Comparison of ENCODE assay signal across 9 mouse cellular contexts in the genomic region with DNA sequence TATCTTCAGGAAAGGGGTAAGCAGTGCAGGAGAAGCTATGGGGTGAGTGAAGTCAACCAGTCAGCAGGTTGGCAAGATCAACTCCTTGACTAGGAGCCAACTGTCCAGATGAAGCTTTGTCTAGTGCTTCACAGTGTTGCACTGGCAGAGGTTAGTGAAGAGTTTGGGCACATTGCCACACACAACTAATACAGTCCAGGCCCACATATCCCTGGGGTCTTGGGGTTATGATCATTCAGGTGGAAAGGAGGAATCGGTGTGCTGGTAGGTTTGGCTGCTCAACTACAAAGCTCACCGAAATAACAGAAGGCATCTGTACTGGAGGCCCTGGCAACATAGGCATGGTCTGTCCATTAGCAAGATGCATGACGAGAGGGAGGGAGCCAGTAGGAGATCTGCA. TPM values are rescaled to one million over a fixed set of nuclear protein-coding genes. Genes with fewer than 3 reads are reported as not detected.
A peak's percentile ranks its signal among the peaks of the same experiment; 100 is the strongest.
DNase-seq lines count a peak whose midpoint lies in the region; ATAC-seq and TF ChIP-seq lines count a peak whose summit lies in the region.
"Had no signal": no experiment of that assay in that cellular context is flagged by ENCODE, and none has a peak within 500 bp of the region (broad histone marks: within the 10 kb centered on the region; RNA-seq: fewer than 3 reads in every experiment).

No protein-coding gene starts in this region.

- H3K4me3 ChIP-seq in forebrain, embryonic 13.5 days = no peak overlapping the region
- H3K4me3 ChIP-seq in forebrain, embryonic 10.5 days = no peak overlapping the region
- no peak overlapping the region for H3K4me3 ChIP-seq in left cerebral cortex, adult 2 months
- H3K4me3 ChIP-seq: liver, embryonic 15.5 days had no signal

- no peak for TF ChIP-seq CTCF in left cerebral cortex, adult 2 months (IDR thresholded peaks at IDR 0.05)

- peaks cover 62% of the 10 kb centered on the region for H3K36me3 ChIP-seq in forebrain, embryonic 13.5 days (ENCODE audit: poor library complexity, severe bottlenecking)
- H3K36me3 ChIP-seq in forebrain, embryonic 10.5 days (replicated peaks) = peaks cover 77% of the 10 kb centered on the region

- no peaks in the 10 kb centered on the region for H3K27me3 ChIP-seq in forebrain, embryonic 13.5 days
- no peaks in the 10 kb centered on the region for H3K27me3 ChIP-seq in forebrain, embryonic 10.5 days (ENCODE audit: poor library complexity, severe bottlenecking)
- H3K27me3 ChIP-seq: liver, embryonic 15.5 days had no signal

- H3K4me1 ChIP-seq in forebrain, embryonic 13.5 days = peaks cover 16% of the 10 kb centered on the region
- H3K4me1 ChIP-seq in forebrain, embryonic 10.5 days = no peaks in the 10 kb centered on the region
- H3K4me1 ChIP-seq: liver, embryonic 15.5 days had no signal

- DNase-seq in forebrain, embryonic 10.5 days (ENCODE audit: extremely low spot score, low spot score) = no peak
- DNase-seq in left cerebral cortex, adult 2 months (ENCODE audit: extremely low spot score in 1 of 2, low spot score in 2 of 2) = no peak
- no peak for DNase-seq in left cerebral cortex, postnatal 10 days (ENCODE audit: extremely low spot score in 1 of 2, low spot score in 2 of 2)
- peak; percentile 94 to 97 for DNase-seq in cerebellum, postnatal 14 days
- DNase-seq in heart, postnatal 4 days = peak; percentile 39
- DNase-seq in spleen, postnatal 36 days (ENCODE audit: low spot score in 2 of 2) = no peak
- DNase-seq in left cerebral cortex, postnatal 14 days (ENCODE audit: low spot score in 2 of 2) = no peak

- no peaks in the 10 kb centered on the region for H3K9me3 ChIP-seq in forebrain, embryonic 13.5 days (replicated peaks)
- no peaks in the 10 kb centered on the region for H3K9me3 ChIP-seq in forebrain, embryonic 10.5 days
- H3K9me3 ChIP-seq: liver, embryonic 15.5 days had no signal

- peak overlapping the region; percentile 74 for H3K27ac ChIP-seq in forebrain, embryonic 13.5 days
- H3K27ac ChIP-seq in forebrain, embryonic 10.5 days = no peak overlapping the region
- peak overlapping the region; percentile 88 for H3K27ac ChIP-seq in left cerebral cortex, adult 2 months
- H3K27ac ChIP-seq: liver, embryonic 15.5 days had no signal

- H3K4me2 ChIP-seq in forebrain, embryonic 13.5 days = no peak overlapping the region
- H3K4me2 ChIP-seq: liver, embryonic 15.5 days had no signal

- peak; percentile 58; the same call in 1 of the 2 replicates for ATAC-seq in forebrain, embryonic 13.5 days

- 67% methylated on average over 3 of the region's 3 CpGs for WGBS in forebrain, embryonic 13.5 days
- WGBS in forebrain, embryonic 10.5 days = 95% methylated on average over 3 of the region's 3 CpGs

- no peak overlapping the region for H3K9ac ChIP-seq in forebrain, embryonic 13.5 days
- H3K9ac ChIP-seq: liver, embryonic 15.5 days had no signal

- intact Hi-C loops in left cerebral cortex, adult 2 months (cut with DNase I) = loop anchor here (2.0 kb wide), 1 partner anchor 123 kb away; no protein-coding TSS in a partner anchor
- intact Hi-C loops in left cerebral cortex, postnatal 10 days (cut with DNase I) = loop anchor here (10.0 kb wide), 1 partner anchor 117 kb away; no protein-coding TSS in a partner anchor
- intact Hi-C loops in left cerebral cortex, postnatal 14 days (cut with DNase I) = loop anchor here (5.0 kb wide), 1 partner anchor 110 kb away; no protein-coding TSS in a partner anchor

RNA-seq across cellular contexts. Expression of a gene that starts 22.7 kb away (rescaled TPM):
- polyA plus RNA-seq in forebrain, embryonic 13.5 days (2015; fragmentation: Nextera tagmentation; extraction: Ambion mirVana) = 1.6 and 3.9 TPM in 2 replicates
- polyA plus RNA-seq in forebrain, embryonic 10.5 days (2016; fragmentation: Nextera tagmentation; extraction: Ambion mirVana) = 1.3 and 2.2 TPM in 2 replicates
- 1 to 10 TPM; 2.4 to 2.6 TPM for total RNA-seq in left cerebral cortex, adult 2 months (2021)
- total RNA-seq in left cerebral cortex, postnatal 10 days (2021) = 1 to 10 TPM; 3.4 to 4.2 TPM
- total RNA-seq in heart, postnatal 4 days (2021) = 1 to 10 TPM; 2.6 to 3.0 TPM
- 1 to 10 TPM; 1.6 to 3.7 TPM for total RNA-seq in left cerebral cortex, postnatal 14 days (2021)

RNA-seq across cellular contexts. Expression of a gene that starts 29.5 kb away (rescaled TPM):
- 87.7 and 103 TPM in 2 replicates for polyA plus RNA-seq in forebrain, embryonic 13.5 days (2015; fragmentation: Nextera tagmentation; extraction: Ambion mirVana)
- 132 and 137 TPM in 2 replicates for polyA plus RNA-seq in forebrain, embryonic 10.5 days (2016; fragmentation: Nextera tagmentation; extraction: Ambion mirVana)
- 10 to 100 TPM; 32.4 to 36.2 TPM for total RNA-seq in left cerebral cortex, adult 2 months (2021)
- 10 to 100 TPM; 40.8 to 42.5 TPM for total RNA-seq in left cerebral cortex, postnatal 10 days (2021)
- 10 to 100 TPM; 58.6 to 58.9 TPM for total RNA-seq in heart, postnatal 4 days (2021)
- 10 to 100 TPM; 32.4 to 34.2 TPM for total RNA-seq in left cerebral cortex, postnatal 14 days (2021)

RNA-seq across cellular contexts. Expression of a gene that starts 30.6 kb away (rescaled TPM):
- 37.6 and 40.4 TPM in 2 replicates for polyA plus RNA-seq in forebrain, embryonic 13.5 days (2015; fragmentation: Nextera tagmentation; extraction: Ambion mirVana)
- polyA plus RNA-seq in forebrain, embryonic 10.5 days (2016; fragmentation: Nextera tagmentation; extraction: Ambion mirVana) = 24.0 and 25.4 TPM in 2 replicates
- 10 to 100 TPM; 96.5 to 96.8 TPM for total RNA-seq in left cerebral cortex, adult 2 months (2021)
- 10 to 100 TPM; 93.0 to 95.6 TPM for total RNA-seq in left cerebral cortex, postnatal 10 days (2021)
- total RNA-seq in heart, postnatal 4 days (2021) = 1 to 10 TPM; 5.4 to 6.1 TPM
- 10 to 100 TPM; 93.7 to 94.0 TPM for total RNA-seq in left cerebral cortex, postnatal 14 days (2021)

RNA-seq across cellular contexts. Expression of a gene that starts 44.0 kb away (rescaled TPM):
- polyA plus RNA-seq in forebrain, embryonic 13.5 days (2015; fragmentation: Nextera tagmentation; extraction: Ambion mirVana) = 6.6 and 13.4 TPM in 2 replicates
- polyA plus RNA-seq in forebrain, embryonic 10.5 days (2016; fragmentation: Nextera tagmentation; extraction: Ambion mirVana) = not detected in 2 replicates
- not detected for total RNA-seq in left cerebral cortex, adult 2 months (2021)
- not detected for total RNA-seq in left cerebral cortex, postnatal 10 days (2021)
- total RNA-seq in heart, postnatal 4 days (2021) = 1 to 10 TPM in 1 of 2 experiments, not detected in 1; 7.3 TPM
- total RNA-seq in left cerebral cortex, postnatal 14 days (2021) = not detected
- polyA plus RNA-seq: liver, embryonic 15.5 days had no signal

Comparison
In these comparisons a context has a peak if more than half of its experiments do, and no peak if none do; other contexts are left out.
1. DNase-seq: peak in cerebellum, postnatal 14 days (2 of 2) and heart, postnatal 4 days (single experiment); none in forebrain, embryonic 10.5 days (single experiment), left cerebral cortex, adult 2 months (0 of 2), left cerebral cortex, postnatal 10 days (0 of 2), spleen, postnatal 36 days (0 of 2) and left cerebral cortex, postnatal 14 days (0 of 2).
2. RNA of a gene that starts 30.6 kb away (total RNA-seq): 96.5 to 96.8 TPM in left cerebral cortex, adult 2 months, 93.0 to 95.6 TPM in left cerebral cortex, postnatal 10 days and 93.7 to 94.0 TPM in left cerebral cortex, postnatal 14 days; 5.4 to 6.1 TPM in heart, postnatal 4 days; every median in the first group is over 10 times any median in the second.